Comparison of ENCODE assay signal across 8 mouse cellular contexts in genomic region chr6:126702116-126702515, GRCm38 (mm10). TPM values are rescaled to one million over a fixed set of nuclear protein-coding genes. Genes with fewer than 3 reads are reported as not detected.
A peak's percentile ranks its signal among the peaks of the same experiment; 100 is the strongest.
DNase-seq lines count a peak whose midpoint lies in the region; ATAC-seq and TF ChIP-seq lines count a peak whose summit lies in the region.

No protein-coding gene starts in this region.

- H3K9me3 ChIP-seq in forebrain, embryonic 11.5 days (ENCODE audit: control insufficient read depth, low read length), result no peaks in the 10 kb centered on the region
- H3K9me3 ChIP-seq in heart, postnatal 0 days (replicated peaks; ENCODE audit: control insufficient read depth, low read length), result no peaks in the 10 kb centered on the region
- no peaks in the 10 kb centered on the region for H3K9me3 ChIP-seq in liver, embryonic 16.5 days (replicated peaks; ENCODE audit: control insufficient read depth, low read length)
- H3K9me3 ChIP-seq in neural tube, embryonic 12.5 days, result no peaks in the 10 kb centered on the region

- H3K4me2 ChIP-seq in forebrain, embryonic 11.5 days (ENCODE audit: low read depth, low read length, severe bottlenecking), result 0 out of 2 replicates have a peak overlapping the region, but pooled peaks have one; percentile 28
- H3K4me2 ChIP-seq in heart, postnatal 0 days (ENCODE audit: low read depth, low read length), result peak overlapping the region; percentile 44; the same call in 1 of the 2 replicates
- H3K4me2 ChIP-seq in liver, embryonic 16.5 days (ENCODE audit: low read depth, low read length), result peak overlapping the region; percentile 32; the same call in 1 of the 2 replicates
- peak overlapping the region; percentile 23 for H3K4me2 ChIP-seq in neural tube, embryonic 12.5 days (replicated peaks)

- H3K36me3 ChIP-seq in forebrain, embryonic 11.5 days (ENCODE audit: control insufficient read depth, insufficient read depth, low read length), result no peaks in the 10 kb centered on the region
- no peaks in the 10 kb centered on the region for H3K36me3 ChIP-seq in heart, postnatal 0 days (replicated peaks; ENCODE audit: control insufficient read depth, insufficient read depth, low read length)
- H3K36me3 ChIP-seq in liver, embryonic 16.5 days (ENCODE audit: control insufficient read depth, insufficient read depth), result no peaks in the 10 kb centered on the region
- H3K36me3 ChIP-seq in neural tube, embryonic 12.5 days, result no peaks in the 10 kb centered on the region

- peak; percentile 83 for TF ChIP-seq CTCF in heart, postnatal 0 days (IDR thresholded peaks at IDR 0.05; ENCODE audit: low read depth)

- no peaks in the 10 kb centered on the region for H3K27me3 ChIP-seq in forebrain, embryonic 11.5 days (ENCODE audit: control insufficient read depth, insufficient read depth, low read length)
- H3K27me3 ChIP-seq in heart, postnatal 0 days (ENCODE audit: control insufficient read depth, insufficient read depth, low read length), result peaks cover 41% of the 10 kb centered on the region
- H3K27me3 ChIP-seq in liver, embryonic 16.5 days (ENCODE audit: control insufficient read depth, insufficient read depth, low read depth, low read length), result peaks cover 2% of the 10 kb centered on the region; the same call in 1 of the 2 replicates
- 0 out of 2 replicates have a peak, but pooled peaks cover 2% of the 10 kb centered on the region for H3K27me3 ChIP-seq in neural tube, embryonic 12.5 days (replicated peaks)

- no peak overlapping the region for H3K4me3 ChIP-seq in forebrain, embryonic 11.5 days (ENCODE audit: low read depth, low read length)
- peak overlapping the region; percentile 28; the same call in 1 of the 2 replicates for H3K4me3 ChIP-seq in heart, postnatal 0 days (ENCODE audit: low read depth, low read length)
- 0 out of 2 replicates have a peak overlapping the region, but pooled peaks have one; percentile 13 for H3K4me3 ChIP-seq in liver, embryonic 16.5 days (ENCODE audit: low read depth, low read length)
- H3K4me3 ChIP-seq in neural tube, embryonic 12.5 days, result no peak overlapping the region

- no peak overlapping the region for H3K27ac ChIP-seq in forebrain, embryonic 11.5 days (ENCODE audit: low read depth, low read length)
- no peak overlapping the region for H3K27ac ChIP-seq in heart, postnatal 0 days (ENCODE audit: low read depth)
- no peak overlapping the region for H3K27ac ChIP-seq in liver, embryonic 16.5 days (ENCODE audit: low read length)
- H3K27ac ChIP-seq in neural tube, embryonic 12.5 days, result no peak overlapping the region

- H3K4me1 ChIP-seq in forebrain, embryonic 11.5 days (replicated peaks; ENCODE audit: control insufficient read depth, insufficient read depth, low read length), result no peaks in the 10 kb centered on the region; the same call in 1 of the 2 replicates
- H3K4me1 ChIP-seq in heart, postnatal 0 days (ENCODE audit: control insufficient read depth, insufficient read depth), result no peaks in the 10 kb centered on the region
- no peaks in the 10 kb centered on the region for H3K4me1 ChIP-seq in liver, embryonic 16.5 days (ENCODE audit: control insufficient read depth, low read depth, low read length)
- 0 out of 2 replicates have a peak, but pooled peaks cover 3% of the 10 kb centered on the region for H3K4me1 ChIP-seq in neural tube, embryonic 12.5 days

- no peak for TF ChIP-seq EP300 in heart, postnatal 0 days (IDR thresholded peaks at IDR 0.05; ENCODE audit: low read depth)

- DNase-seq in CD4-positive helper T cell, adult 2 months (ENCODE audit: low read depth, low spot score), result peak; percentile 51
- DNase-seq in brain, embryonic 18.5 days (ENCODE audit: low read depth, low spot score), result peak; percentile 72
- peak; percentile 89 for DNase-seq in forebrain, embryonic 11.5 days (ENCODE audit: low spot score)
- DNase-seq in heart, postnatal 0 days (ENCODE audit: low spot score), result peak; percentile 55
- peak; percentile 85 to 87 for DNase-seq in kidney, postnatal 4 days
- peak; percentile 84 for DNase-seq in testis, postnatal 10 days (ENCODE audit: low spot score)

- ATAC-seq in forebrain, embryonic 11.5 days (replicated peaks; ENCODE audit: low FRiP score), result peak; percentile 69
- ATAC-seq in heart, postnatal 0 days (ENCODE audit: insufficient read depth, low read depth), result peak; percentile 57; the same call in 1 of the 2 replicates
- no peak for ATAC-seq in liver, embryonic 16.5 days (ENCODE audit: low read depth)
- peak; percentile 78 for ATAC-seq in neural tube, embryonic 12.5 days (ENCODE audit: low FRiP score, low read depth)

- H3K9ac ChIP-seq in forebrain, embryonic 11.5 days (ENCODE audit: low read length), result no peak overlapping the region; the same call in 1 of the 2 replicates
- H3K9ac ChIP-seq in heart, postnatal 0 days (replicated peaks; ENCODE audit: low read depth, low read length), result no peak overlapping the region
- H3K9ac ChIP-seq in liver, embryonic 16.5 days (ENCODE audit: low read depth, low read length), result no peak overlapping the region
- H3K9ac ChIP-seq in neural tube, embryonic 12.5 days, result 0 out of 2 replicates have a peak overlapping the region, but pooled peaks have one; percentile 40

- 4% methylated on average over 12 of the region's 12 CpGs for WGBS in forebrain, embryonic 11.5 days
- WGBS in heart, postnatal 0 days, result 2% methylated on average over 12 of the region's 12 CpGs
- WGBS in liver, embryonic 16.5 days (ENCODE audit: insufficient replicate concordance), result 2% methylated on average over 12 of the region's 12 CpGs
- 4% methylated on average over 12 of the region's 12 CpGs for WGBS in neural tube, embryonic 12.5 days

RNA-seq across cellular contexts. Expression of gene Kcna6, which starts 38.4 kb away (rescaled TPM):
- polyA plus RNA-seq in forebrain, embryonic 11.5 days (2014; fragmentation: Nextera tagmentation; extraction: Ambion mirVana), result 3.6 and 4.8 TPM in 2 replicates
- total RNA-seq in heart, postnatal 0 days (2014; rRNA removed; ENCODE audit: low replicate concordance), result 0.73 and 2.7 TPM in 2 replicates
- polyA plus RNA-seq in heart, postnatal 0 days (2015; fragmentation: Nextera tagmentation; extraction: Ambion mirVana), result 0.45 and 0.57 TPM in 2 replicates
- 0.05 and 0.06 TPM in 2 replicates for polyA plus RNA-seq in liver, embryonic 16.5 days (2015; fragmentation: Nextera tagmentation; extraction: Ambion mirVana)
- polyA plus RNA-seq in neural tube, embryonic 12.5 days (2016; fragmentation: Nextera tagmentation; extraction: Ambion mirVana), result 12.0 and 16.9 TPM in 2 replicates

RNA-seq across cellular contexts. Expression of gene Kcna1, which starts 55.9 kb away (rescaled TPM):
- polyA plus RNA-seq in forebrain, embryonic 11.5 days (2014; fragmentation: Nextera tagmentation; extraction: Ambion mirVana), result 0.39 and 0.53 TPM in 2 replicates
- not detected in 2 replicates for total RNA-seq in heart, postnatal 0 days (2014; rRNA removed; ENCODE audit: low replicate concordance)
- 0.04 and 0.07 TPM in 2 replicates for polyA plus RNA-seq in heart, postnatal 0 days (2015; fragmentation: Nextera tagmentation; extraction: Ambion mirVana)
- 0.02 and 0.04 TPM in 2 replicates for polyA plus RNA-seq in liver, embryonic 16.5 days (2015; fragmentation: Nextera tagmentation; extraction: Ambion mirVana)
- polyA plus RNA-seq in neural tube, embryonic 12.5 days (2016; fragmentation: Nextera tagmentation; extraction: Ambion mirVana), result 3.5 and 5.6 TPM in 2 replicates

Comparison
In these comparisons a context has a peak if more than half of its experiments do, and no peak if none do; other contexts are left out.
1. H3K4me3 ChIP-seq: peak in heart, postnatal 0 days (single experiment) and liver, embryonic 16.5 days (single experiment); none in forebrain, embryonic 11.5 days (single experiment) and neural tube, embryonic 12.5 days (single experiment).
2. Peak in every context shown above with its lines, with median percentiles within 50 percentile points of each other: DNase-seq and H3K4me2 ChIP-seq.